ENCODE assay signal across 8 mouse cellular contexts in the genomic region with DNA sequence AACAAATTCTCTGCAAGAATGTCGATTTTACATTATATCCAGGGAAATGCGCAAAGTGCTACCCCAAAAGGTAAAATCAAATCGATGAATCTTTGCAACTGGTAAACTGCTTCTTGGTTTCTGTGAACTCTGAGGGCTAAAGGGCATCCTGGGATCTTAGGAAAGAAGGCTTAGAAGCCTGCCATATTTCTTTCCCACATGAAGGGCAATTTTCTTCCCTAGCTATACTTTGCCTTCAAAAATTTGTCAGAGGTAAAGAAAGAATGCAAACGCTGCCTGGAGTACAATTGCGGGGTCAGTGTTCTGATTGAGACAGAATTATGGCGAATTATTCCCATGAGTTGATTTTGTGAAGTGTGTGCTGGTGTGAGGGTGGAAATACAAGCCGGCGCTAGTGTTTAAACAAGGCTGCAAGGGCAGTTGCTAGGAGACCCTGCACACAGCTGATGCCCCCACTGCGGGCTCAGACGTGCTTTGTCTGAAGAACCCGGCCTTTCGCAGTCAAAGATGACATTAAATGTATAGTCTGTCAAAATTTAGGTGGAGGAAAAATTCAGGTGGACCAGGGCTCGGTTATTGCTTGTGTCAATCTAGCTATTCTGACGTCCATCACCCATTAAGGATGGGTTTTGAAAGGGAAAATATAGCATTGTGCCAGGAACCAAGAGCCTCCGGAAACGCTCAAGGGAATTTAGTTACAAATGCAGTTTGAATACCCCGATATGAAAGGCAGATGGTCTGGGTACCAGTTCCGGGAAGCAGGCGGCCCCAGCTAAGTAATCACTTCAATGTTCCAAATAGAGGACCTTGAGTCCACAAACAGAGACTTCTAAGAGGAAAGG. TPM values are rescaled to one million over a fixed set of nuclear protein-coding genes. Genes with fewer than 3 reads are reported as not detected.
A peak's percentile ranks its signal among the peaks of the same experiment; 100 is the strongest.
DNase-seq lines count a peak whose midpoint lies in the region; ATAC-seq and TF ChIP-seq lines count a peak whose summit lies in the region.

A gene (plus strand): TSS at position 51 of the 842 bp plus-strand sequence.

- H3K27ac ChIP-seq in heart, embryonic 10.5 days = peak within 1 kb of the TSS; percentile 77
- peak within 1 kb of the TSS; percentile 45; the same call in 1 of the 2 replicates for H3K27ac ChIP-seq in forebrain, postnatal 0 days (ENCODE audit: low read depth, low read length)
- no peak within 1 kb of the TSS for H3K27ac ChIP-seq in liver, postnatal 0 days (ENCODE audit: low read depth)
- H3K27ac ChIP-seq in stomach, embryonic 15.5 days = peak within 1 kb of the TSS; percentile 71

- WGBS in heart, embryonic 10.5 days = 11% methylated on average over 19 of the region's 19 CpGs
- 4% methylated on average over 19 of the region's 19 CpGs for WGBS in forebrain, postnatal 0 days
- WGBS in liver, postnatal 0 days (ENCODE audit: insufficient replicate concordance) = 9% methylated on average over 19 of the region's 19 CpGs
- WGBS in stomach, embryonic 15.5 days = 10% methylated on average over 19 of the region's 19 CpGs

- H3K9ac ChIP-seq in forebrain, postnatal 0 days = peak within 1 kb of the TSS; percentile 34
- H3K9ac ChIP-seq in liver, postnatal 0 days (replicated peaks) = peak within 1 kb of the TSS; percentile 44
- 0 out of 2 replicates have a peak within 1 kb of the TSS, but pooled peaks have one; percentile 12 for H3K9ac ChIP-seq in stomach, embryonic 15.5 days

- H3K9me3 ChIP-seq in heart, embryonic 10.5 days = no peaks in the 10 kb centered on the region
- H3K9me3 ChIP-seq in forebrain, postnatal 0 days (ENCODE audit: low read length) = no peaks in the 10 kb centered on the region
- H3K9me3 ChIP-seq in liver, postnatal 0 days (ENCODE audit: low read length) = no peaks in the 10 kb centered on the region
- no peaks in the 10 kb centered on the region for H3K9me3 ChIP-seq in stomach, embryonic 15.5 days

- no peaks in the 10 kb centered on the region for H3K36me3 ChIP-seq in heart, embryonic 10.5 days
- no peaks in the 10 kb centered on the region for H3K36me3 ChIP-seq in forebrain, postnatal 0 days (ENCODE audit: insufficient read depth)
- no peaks in the 10 kb centered on the region for H3K36me3 ChIP-seq in liver, postnatal 0 days (replicated peaks; ENCODE audit: insufficient read depth, low read length)
- no peaks in the 10 kb centered on the region for H3K36me3 ChIP-seq in stomach, embryonic 15.5 days

- peaks cover 26% of the 10 kb centered on the region for H3K4me1 ChIP-seq in heart, embryonic 10.5 days
- H3K4me1 ChIP-seq in forebrain, postnatal 0 days (ENCODE audit: insufficient read depth) = peaks cover 13% of the 10 kb centered on the region; the same call in 1 of the 2 replicates
- H3K4me1 ChIP-seq in liver, postnatal 0 days (ENCODE audit: insufficient read depth) = peaks cover 12% of the 10 kb centered on the region; the same call in 1 of the 2 replicates
- peaks cover 21% of the 10 kb centered on the region for H3K4me1 ChIP-seq in stomach, embryonic 15.5 days

- H3K4me3 ChIP-seq in heart, embryonic 10.5 days = peak within 1 kb of the TSS; percentile 57
- peak within 1 kb of the TSS; percentile 26 for H3K4me3 ChIP-seq in forebrain, postnatal 0 days (ENCODE audit: low read depth, low read length)
- peak within 1 kb of the TSS; percentile 35 for H3K4me3 ChIP-seq in liver, postnatal 0 days (ENCODE audit: low read depth, low read length)
- peak within 1 kb of the TSS; percentile 37 for H3K4me3 ChIP-seq in stomach, embryonic 15.5 days (replicated peaks)

- DNase-seq in heart, embryonic 10.5 days (ENCODE audit: low spot score) = no peak
- DNase-seq in heart, postnatal 36 days = no peak
- DNase-seq in brain, adult 2 months (ENCODE audit: low read depth, low spot score) = peak; percentile 21
- peak; percentile 63 for DNase-seq in forebrain, postnatal 0 days
- DNase-seq in liver, postnatal 0 days = no peak
- DNase-seq in ovary, adult 18-20 months (ENCODE audit: low spot score) = no peak
- no peak for DNase-seq in thymus, postnatal 14 days

- ATAC-seq in forebrain, postnatal 0 days = peak; percentile 57
- ATAC-seq in liver, postnatal 0 days = no peak
- no peak for ATAC-seq in stomach, embryonic 15.5 days (ENCODE audit: insufficient read depth, low FRiP score, low read depth)

- TF ChIP-seq EP300 in liver, postnatal 0 days (IDR thresholded peaks at IDR 0.05; ENCODE audit: low read depth) = no peak

- peak within 1 kb of the TSS; percentile 48 for H3K4me2 ChIP-seq in forebrain, postnatal 0 days (ENCODE audit: low read depth)
- peak within 1 kb of the TSS; percentile 77 for H3K4me2 ChIP-seq in liver, postnatal 0 days (ENCODE audit: low read depth, low read length)
- H3K4me2 ChIP-seq in stomach, embryonic 15.5 days = peak within 1 kb of the TSS; percentile 47

- no peak for TF ChIP-seq CTCF in forebrain, postnatal 0 days (IDR thresholded peaks at IDR 0.05; ENCODE audit: low read depth)
- no peak for TF ChIP-seq CTCF in liver, postnatal 0 days (IDR thresholded peaks at IDR 0.05; ENCODE audit: low read depth)

- intact Hi-C loops in heart, postnatal 36 days (cut with DNase I) = loop anchor here (5.0 to 10.0 kb wide), 5 partner anchors 86 to 836 kb away; a partner anchor contains a TSS

- no peaks in the 10 kb centered on the region for H3K27me3 ChIP-seq in heart, embryonic 10.5 days (ENCODE audit: insufficient read depth, poor library complexity, severe bottlenecking)
- no peaks in the 10 kb centered on the region for H3K27me3 ChIP-seq in forebrain, postnatal 0 days (ENCODE audit: insufficient read depth, low read length)
- H3K27me3 ChIP-seq in liver, postnatal 0 days (ENCODE audit: insufficient read depth, low read length) = no peaks in the 10 kb centered on the region
- no peaks in the 10 kb centered on the region for H3K27me3 ChIP-seq in stomach, embryonic 15.5 days (replicated peaks)

RNA-seq across cellular contexts. Expression of the gene that starts here (rescaled TPM):
- 60.7 and 132 TPM in 2 replicates for polyA plus RNA-seq in heart, embryonic 10.5 days (2016; fragmentation: Nextera tagmentation; extraction: Ambion mirVana)
- total RNA-seq in heart, postnatal 36 days (2021) = 10 to 100 TPM in 1 of 2 experiments, 1 to 10 TPM in 1; 7.1 to 10.1 TPM
- total RNA-seq in forebrain, postnatal 0 days (2014; rRNA removed) = 7.5 and 16.3 TPM in 2 replicates
- polyA plus RNA-seq in forebrain, postnatal 0 days (2015; fragmentation: Nextera tagmentation; extraction: Ambion mirVana) = 5.9 and 10.5 TPM in 2 replicates
- polyA plus RNA-seq in liver, postnatal 0 days (2015; fragmentation: Nextera tagmentation; extraction: Ambion mirVana) = 1.8 and 2.2 TPM in 2 replicates
- polyA plus RNA-seq in stomach, embryonic 15.5 days (2015; fragmentation: Nextera tagmentation; extraction: Ambion mirVana) = 12.4 and 15.9 TPM in 2 replicates

Comparison
In these comparisons a context has a peak if more than half of its experiments do, and no peak if none do; other contexts are left out.
1. DNase-seq: peak in brain, adult 2 months (single experiment) and forebrain, postnatal 0 days (single experiment); none in heart, embryonic 10.5 days (single experiment), heart, postnatal 36 days (0 of 2), liver, postnatal 0 days (single experiment), ovary, adult 18-20 months (single experiment) and thymus, postnatal 14 days (single experiment).
2. Peak in every context shown above with its lines, with median percentiles within 50 percentile points of each other: H3K4me3 ChIP-seq, H3K4me2 ChIP-seq and H3K9ac ChIP-seq.